8 mouse cellular contexts compared by ENCODE assay signal in the genomic region with DNA sequence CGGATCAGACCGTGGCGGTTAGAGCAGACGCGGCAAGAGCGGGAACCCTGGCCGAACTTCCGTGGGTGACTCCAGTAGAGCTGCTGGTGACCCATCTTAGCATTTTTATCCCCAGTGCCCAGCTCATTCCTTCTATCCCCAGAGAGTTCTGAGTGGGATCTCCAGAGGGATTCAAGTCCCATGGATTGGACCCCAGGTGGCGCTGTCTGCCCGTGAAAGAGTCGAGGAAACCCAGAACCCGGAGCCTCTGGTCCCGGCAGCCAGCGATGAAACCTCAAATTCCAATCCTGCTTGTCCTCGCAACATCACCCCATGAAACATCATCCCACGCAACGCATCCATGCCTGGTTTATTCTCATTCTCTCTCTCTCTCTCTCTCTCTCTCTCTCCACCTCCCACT. TPM values are rescaled to one million over a fixed set of nuclear protein-coding genes. Genes with fewer than 3 reads are reported as not detected.
DNase-seq lines count a peak whose midpoint lies in the region; ATAC-seq and TF ChIP-seq lines count a peak whose summit lies in the region.

No protein-coding gene starts in this region.

- ATAC-seq in granulocyte monocyte progenitor cell, adult 5-6 weeks (replicated peaks; ENCODE audit: poor library complexity, severe bottlenecking), result peak; percentile 25
- no peak for ATAC-seq in intestine, postnatal 0 days

- peaks cover 5% of the 10 kb centered on the region; the same call in 1 of the 2 replicates for H3K4me1 ChIP-seq in intestine, postnatal 0 days (replicated peaks; ENCODE audit: control insufficient read depth, insufficient read depth, low read length)
- peaks cover 15% of the 10 kb centered on the region for H3K4me1 ChIP-seq in midbrain, embryonic 10.5 days

- no peak overlapping the region for H3K9ac ChIP-seq in intestine, postnatal 0 days (ENCODE audit: low read depth, low read length)

- H3K4me3 ChIP-seq in intestine, postnatal 0 days (ENCODE audit: low read depth, low read length), result no peak overlapping the region
- peak overlapping the region; percentile 7; the same call in 1 of the 2 replicates for H3K4me3 ChIP-seq in midbrain, embryonic 10.5 days

- peak; percentile 89 for TF ChIP-seq CTCF in intestine, postnatal 0 days (IDR thresholded peaks at IDR 0.05; ENCODE audit: low read depth)

- H3K4me2 ChIP-seq in intestine, postnatal 0 days (replicated peaks; ENCODE audit: low read depth), result peak overlapping the region; percentile 54

- H3K36me3 ChIP-seq in intestine, postnatal 0 days (ENCODE audit: control insufficient read depth, insufficient read depth), result no peaks in the 10 kb centered on the region
- H3K36me3 ChIP-seq in midbrain, embryonic 10.5 days, result no peaks in the 10 kb centered on the region

- intact Hi-C loops in left cerebral cortex, postnatal 4 days (cut with DNase I), result loop anchor here (2.0 to 5.0 kb wide), 4 partner anchors 171 to 313 kb away; no protein-coding TSS in a partner anchor

- H3K27ac ChIP-seq in intestine, postnatal 0 days (ENCODE audit: low read depth, low read length), result no peak overlapping the region
- no peak overlapping the region for H3K27ac ChIP-seq in midbrain, embryonic 10.5 days (replicated peaks)

- no peaks in the 10 kb centered on the region for H3K9me3 ChIP-seq in intestine, postnatal 0 days (ENCODE audit: control insufficient read depth)
- H3K9me3 ChIP-seq in midbrain, embryonic 10.5 days (replicated peaks), result no peaks in the 10 kb centered on the region

- no peaks in the 10 kb centered on the region for H3K27me3 ChIP-seq in intestine, postnatal 0 days (replicated peaks; ENCODE audit: control insufficient read depth, insufficient read depth, low read length)
- H3K27me3 ChIP-seq in midbrain, embryonic 10.5 days (ENCODE audit: low read depth, poor library complexity, severe bottlenecking), result peaks cover 8% of the 10 kb centered on the region

- WGBS in intestine, postnatal 0 days, result 6% methylated on average over 17 of the region's 17 CpGs
- WGBS in midbrain, embryonic 10.5 days, result 10% methylated on average over 17 of the region's 17 CpGs

- peak; percentile 88 to 90 for DNase-seq in adrenal gland, adult 18-20 months (ENCODE audit: low spot score in 2 of 2)
- peak; percentile 87 for DNase-seq in embryo, embryonic 11 days
- DNase-seq in left cerebral cortex, postnatal 4 days, result peak; percentile 89
- DNase-seq in midbrain, embryonic 10.5 days (ENCODE audit: low spot score), result peak; percentile 81
- peak; percentile 64 for DNase-seq in skeletal muscle tissue, adult 2 months (ENCODE audit: low read depth, low spot score)
- peak; percentile 70 for DNase-seq in yolk sac, embryonic 10.5 days (ENCODE audit: low spot score)

RNA-seq across cellular contexts. Expression of a gene that starts 31.3 kb away (rescaled TPM):
- 10 to 100 TPM; 15.9 to 18.8 TPM for total RNA-seq in adrenal gland, adult 18-20 months (2021)
- total RNA-seq in granulocyte monocyte progenitor cell, adult 5-6 weeks (2014; fragmentation: Nextera tagmentation), result 43.5 and 60.4 TPM in 2 replicates
- total RNA-seq in granulocyte monocyte progenitor cell, adult 5-6 weeks (2017), result 33.8 and 45.6 TPM in 2 replicates
- polyA plus RNA-seq in intestine, postnatal 0 days (2015; fragmentation: Nextera tagmentation; extraction: Ambion mirVana), result 20.1 and 26.1 TPM in 2 replicates
- 100 to 1,000 TPM; 107 to 122 TPM for total RNA-seq in left cerebral cortex, postnatal 4 days (2021)
- 19.0 and 21.2 TPM in 2 replicates for polyA plus RNA-seq in midbrain, embryonic 10.5 days (2016; fragmentation: Nextera tagmentation; extraction: Ambion mirVana)

RNA-seq across cellular contexts. Expression of a gene that starts 48.7 kb away (rescaled TPM):
- 1 to 10 TPM; 1.7 to 4.7 TPM for total RNA-seq in adrenal gland, adult 18-20 months (2021)
- 8.7 and 15.1 TPM in 2 replicates for total RNA-seq in granulocyte monocyte progenitor cell, adult 5-6 weeks (2014; fragmentation: Nextera tagmentation)
- total RNA-seq in granulocyte monocyte progenitor cell, adult 5-6 weeks (2017), result 6.2 and 7.8 TPM in 2 replicates
- 2.0 and 2.6 TPM in 2 replicates for polyA plus RNA-seq in intestine, postnatal 0 days (2015; fragmentation: Nextera tagmentation; extraction: Ambion mirVana)
- total RNA-seq in left cerebral cortex, postnatal 4 days (2021), result 1 to 10 TPM; 1.2 to 1.3 TPM
- 0.22 TPM in 2 replicates for polyA plus RNA-seq in midbrain, embryonic 10.5 days (2016; fragmentation: Nextera tagmentation; extraction: Ambion mirVana)
